Mouse (Mus musculus): ENCODE measurements around the gene Clca4b.

DNA sequence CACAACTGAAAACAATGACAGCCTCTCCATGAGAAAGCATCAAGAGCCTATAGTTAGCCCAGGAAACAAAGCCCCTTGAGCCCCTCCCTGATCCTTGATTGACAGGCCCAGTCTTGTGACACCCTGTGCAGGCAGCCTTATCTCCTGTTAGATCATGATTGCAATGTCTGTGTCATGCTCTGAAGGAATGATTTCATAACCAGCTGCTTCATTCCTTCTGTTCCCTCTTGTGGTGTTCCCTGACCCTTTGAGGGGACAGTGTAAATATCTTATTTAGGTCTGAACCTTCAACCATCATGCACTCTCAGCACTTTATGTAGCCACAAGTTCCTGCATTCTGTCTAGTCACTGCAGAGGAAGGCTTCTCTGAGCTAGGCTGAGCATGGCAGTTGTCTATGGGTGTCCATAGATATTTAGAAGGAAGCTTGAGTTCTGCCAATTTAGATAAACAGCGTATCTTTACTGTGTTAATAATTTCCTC lies 722 bp upstream of the Clca4b start:
- TF ChIP-seq CTCF (IDR thresholded peaks at IDR 0.05; ENCODE audit: control insufficient read depth, insufficient read depth, insufficient read length) (no peak), USF1 (IDR thresholded peaks at IDR 0.05; ENCODE audit: low read depth) (no peak), MYOG (IDR thresholded peaks at IDR 0.05; ENCODE audit: control insufficient read depth, extremely low read depth, insufficient read length) (no peak), MAX (IDR thresholded peaks at IDR 0.05) (no peak), MYOD1 (IDR thresholded peaks at IDR 0.05; ENCODE audit: control insufficient read depth, insufficient read length, low read depth) (no peak)

Measured in C2C12 (cell line).